Mouse (Mus musculus): ENCODE results near the gene Gm9821. TPM values are rescaled to one million over a fixed set of nuclear protein-coding genes. Genes with fewer than 3 reads are reported as not detected.

Gm9821 gene
- polyA plus RNA-seq, 1 experiment from 2014 or later: 0.29 TPM

- peak overlapping the region; percentile 4; the same call in 1 of the 2 replicates for H3K27ac ChIP-seq
- no peaks in the 10 kb centered on the region for H3K9me3 ChIP-seq
- H3K27me3 ChIP-seq (replicated peaks): no peaks in the 10 kb centered on the region
- H3K36me3 ChIP-seq: no peaks in the 10 kb centered on the region
- 0 out of 2 replicates have a peak overlapping the region, but pooled peaks have one; percentile 23 for H3K9ac ChIP-seq
- peaks cover 30% of the 10 kb centered on the region for H3K4me1 ChIP-seq
- 0 out of 2 replicates have a peak overlapping the region, but pooled peaks have one; percentile 3 for H3K4me3 ChIP-seq
- peak overlapping the region; percentile 52 for H3K4me2 ChIP-seq (replicated peaks)
- ATAC-seq (ENCODE audit: low FRiP score, low read depth): peak; percentile 52
- 2% methylated on average over 7 of the region's 13 CpGs for WGBS
Observed at GRCm38 (mm10) chr2:91984439-91984838, 38.9 kb downstream of the Gm9821 start.

DNA sequence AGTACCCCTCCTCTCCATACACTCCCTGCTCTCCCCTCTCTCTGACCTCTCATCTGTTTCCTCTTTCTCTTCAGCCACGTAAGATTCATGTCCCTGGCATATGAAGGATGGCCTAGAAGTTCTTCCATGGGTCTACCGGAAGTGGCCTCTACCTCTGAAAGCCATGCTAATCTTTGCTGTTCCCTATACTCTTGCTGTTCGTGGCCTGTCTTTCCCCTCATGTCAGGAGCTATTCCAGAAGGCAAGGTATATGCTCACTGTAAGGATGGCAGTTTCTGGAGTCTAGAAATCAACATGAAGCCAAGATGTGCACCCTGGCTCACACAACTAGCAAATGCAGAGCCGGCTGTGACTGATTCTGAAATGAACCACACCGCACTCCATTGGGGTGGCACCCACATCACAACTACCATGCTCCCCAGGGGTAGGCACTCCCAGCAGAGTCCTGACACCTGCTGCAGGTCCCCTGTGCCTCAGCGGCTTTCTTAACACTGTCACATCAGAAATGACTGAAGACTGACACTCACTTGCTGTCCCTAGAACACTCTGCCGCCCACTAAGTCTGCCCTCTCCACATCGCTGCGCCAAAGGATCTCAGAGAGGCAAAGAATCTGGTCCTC lies 39.5 kb downstream of the Gm9821 start:
- ATAC-seq (ENCODE audit: low FRiP score, low read depth): no peak
- Histone ChIP-seq H3K36me3 (no peaks in the 10 kb centered on the region), H3K27ac (peak overlapping the region; percentile 4; the same call in 1 of the 2 replicates), H3K4me2 (replicated peaks) (peak overlapping the region; percentile 52), H3K4me3 (no peak overlapping the region), H3K27me3 (replicated peaks) (no peaks in the 10 kb centered on the region), H3K4me1 (peaks cover 25% of the 10 kb centered on the region), H3K9ac (0 out of 2 replicates have a peak overlapping the region, but pooled peaks have one; percentile 23), H3K9me3 (no peaks in the 10 kb centered on the region)
- 31% methylated on average over 9 of the region's 9 CpGs for WGBS

GRCm38 (mm10) chr2:91986071-91986470 lies 40.6 kb downstream of the Gm9821 start:
- Histone ChIP-seq H3K9me3 (no peaks in the 10 kb centered on the region), H3K4me2 (replicated peaks) (no peak overlapping the region), H3K27me3 (replicated peaks) (no peaks in the 10 kb centered on the region), H3K4me1 (peaks cover 16% of the 10 kb centered on the region), H3K27ac (no peak overlapping the region), H3K36me3 (no peaks in the 10 kb centered on the region), H3K4me3 (no peak overlapping the region), H3K9ac (no peak overlapping the region)
- WGBS: 4% methylated on average over 5 of the region's 5 CpGs
- peak; percentile 24; the same call in 1 of the 2 replicates for ATAC-seq (ENCODE audit: low FRiP score, low read depth)

DNA sequence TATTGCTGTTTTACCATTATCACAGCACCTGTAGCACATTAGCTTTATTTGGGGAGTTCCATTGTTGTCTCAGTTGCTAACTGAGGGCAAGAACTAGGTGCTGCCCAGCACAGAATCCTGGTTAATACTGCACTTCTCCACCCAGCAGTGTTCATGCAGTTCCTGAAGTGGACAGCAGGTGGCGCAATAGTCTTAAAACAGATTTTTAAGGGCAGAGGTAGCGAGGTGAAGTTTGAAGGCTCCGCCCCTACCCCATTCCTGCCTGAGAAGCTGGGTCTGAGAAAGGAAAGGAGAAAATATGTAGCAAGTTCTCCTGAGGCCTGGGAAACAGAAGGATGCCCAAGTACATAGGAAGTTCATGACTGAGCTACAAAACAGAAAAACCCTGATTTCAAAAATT lies 42.0 kb downstream of the Gm9821 start:
- ATAC-seq (ENCODE audit: low FRiP score, low read depth): 0 out of 2 replicates have a peak, but pooled peaks have one; percentile 2
- no peaks in the 10 kb centered on the region for H3K36me3 ChIP-seq
- no peaks in the 10 kb centered on the region for H3K9me3 ChIP-seq
- no peak overlapping the region for H3K9ac ChIP-seq
- no peak overlapping the region for H3K4me3 ChIP-seq
- H3K27ac ChIP-seq: no peak overlapping the region
- no peak overlapping the region for H3K4me2 ChIP-seq (replicated peaks)
- H3K27me3 ChIP-seq (replicated peaks): no peaks in the 10 kb centered on the region
- H3K4me1 ChIP-seq: peaks cover 13% of the 10 kb centered on the region
- 3% methylated on average over 3 of the region's 3 CpGs for WGBS

GRCm38 (mm10) chr2:91989750-91990149 lies 44.2 kb downstream of the Gm9821 start:
- Histone ChIP-seq H3K4me2 (replicated peaks) (no peak overlapping the region), H3K36me3 (no peaks in the 10 kb centered on the region), H3K9me3 (no peaks in the 10 kb centered on the region), H3K27ac (no peak overlapping the region), H3K4me1 (0 out of 2 replicates have a peak, but pooled peaks cover 8% of the 10 kb centered on the region), H3K27me3 (replicated peaks) (no peaks in the 10 kb centered on the region), H3K4me3 (no peak overlapping the region), H3K9ac (no peak overlapping the region)
- no peak for ATAC-seq (ENCODE audit: low FRiP score, low read depth)

DNA sequence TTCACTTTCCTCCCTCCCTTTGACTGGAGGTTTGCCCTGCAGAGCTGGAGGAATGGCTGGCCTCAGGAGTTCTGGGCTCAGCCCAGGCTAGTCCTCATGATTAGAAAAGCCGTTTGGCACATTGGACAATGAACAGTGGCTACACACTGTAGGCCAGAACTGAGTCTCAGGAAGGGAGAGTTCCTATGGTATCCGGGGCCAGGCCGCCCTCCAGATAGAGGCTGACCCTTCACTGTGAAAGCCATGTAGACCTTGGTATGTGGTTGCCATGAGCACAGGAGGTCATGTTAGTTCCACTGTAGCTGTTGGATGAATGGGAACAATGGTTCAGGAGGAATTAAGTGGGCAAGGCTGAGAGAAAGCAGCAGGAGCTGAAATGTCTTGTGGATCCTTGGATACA lies 47.9 kb downstream of the Gm9821 start:
- Histone ChIP-seq H3K27me3 (replicated peaks) (no peaks in the 10 kb centered on the region), H3K36me3 (no peaks in the 10 kb centered on the region), H3K9ac (no peak overlapping the region), H3K4me2 (replicated peaks) (no peak overlapping the region), H3K27ac (no peak overlapping the region), H3K4me3 (no peak overlapping the region), H3K9me3 (no peaks in the 10 kb centered on the region), H3K4me1 (0 out of 2 replicates have a peak, but pooled peaks cover 3% of the 10 kb centered on the region)
- no peak for ATAC-seq (ENCODE audit: low FRiP score, low read depth)
- WGBS: 54% methylated on average over 3 of the region's 3 CpGs

- no peaks in the 10 kb centered on the region for H3K36me3 ChIP-seq
- 0 out of 2 replicates have a peak, but pooled peaks cover 3% of the 10 kb centered on the region for H3K4me1 ChIP-seq
- 92% methylated on average over 5 of the region's 5 CpGs for WGBS
- H3K4me3 ChIP-seq: no peak overlapping the region
- H3K27ac ChIP-seq: no peak overlapping the region
- no peaks in the 10 kb centered on the region for H3K9me3 ChIP-seq
- no peak for ATAC-seq (ENCODE audit: low FRiP score, low read depth)
- H3K9ac ChIP-seq: no peak overlapping the region
- H3K27me3 ChIP-seq (replicated peaks): no peaks in the 10 kb centered on the region
- no peak overlapping the region for H3K4me2 ChIP-seq (replicated peaks)
Observed at GRCm38 (mm10) chr2:91996006-91996405, 50.5 kb downstream of the Gm9821 start.

Small RNAs within 50 kb of the gene (microRNA-seq; reads per million reads assigned to microRNA genes)
- gene Mir6999: not detected

Other genes starting within 250 kb of the Gm9821 start
- gene Atg13, start 235.1 kb upstream of the Gm9821 start, polyA plus RNA-seq (2016; fragmentation: Nextera tagmentation; extraction: Ambion mirVana): 33.5 and 36.6 TPM in 2 replicates
- gene Harbi1, start 234.9 kb upstream of the Gm9821 start, polyA plus RNA-seq (2016; fragmentation: Nextera tagmentation; extraction: Ambion mirVana): 22.3 and 24.7 TPM in 2 replicates
- 23.0 and 23.9 TPM in 2 replicates for gene Ambra1, start 215.6 kb upstream of the Gm9821 start, polyA plus RNA-seq (2016; fragmentation: Nextera tagmentation; extraction: Ambion mirVana)
- gene Chrm4, start 18.5 kb upstream of the Gm9821 start, polyA plus RNA-seq (2016; fragmentation: Nextera tagmentation; extraction: Ambion mirVana): 0.50 and 0.96 TPM in 2 replicates
- 774 and 775 TPM in 2 replicates for gene Mdk, start 13.4 kb upstream of the Gm9821 start, polyA plus RNA-seq (2016; fragmentation: Nextera tagmentation; extraction: Ambion mirVana)
- 36.0 and 41.6 TPM in 2 replicates for gene Dgkz, start 30.2 kb downstream of the Gm9821 start, polyA plus RNA-seq (2016; fragmentation: Nextera tagmentation; extraction: Ambion mirVana)
- gene Creb3l1, start 78.8 kb downstream of the Gm9821 start, polyA plus RNA-seq (2016; fragmentation: Nextera tagmentation; extraction: Ambion mirVana): 1.7 and 2.5 TPM in 2 replicates
- 37.9 and 38.4 TPM in 2 replicates for gene Phf21a, start 147.4 kb downstream of the Gm9821 start, polyA plus RNA-seq (2016; fragmentation: Nextera tagmentation; extraction: Ambion mirVana)